Mouse (Mus musculus): ENCODE results near the gene Rft1.

Gene Rft1

DNA sequence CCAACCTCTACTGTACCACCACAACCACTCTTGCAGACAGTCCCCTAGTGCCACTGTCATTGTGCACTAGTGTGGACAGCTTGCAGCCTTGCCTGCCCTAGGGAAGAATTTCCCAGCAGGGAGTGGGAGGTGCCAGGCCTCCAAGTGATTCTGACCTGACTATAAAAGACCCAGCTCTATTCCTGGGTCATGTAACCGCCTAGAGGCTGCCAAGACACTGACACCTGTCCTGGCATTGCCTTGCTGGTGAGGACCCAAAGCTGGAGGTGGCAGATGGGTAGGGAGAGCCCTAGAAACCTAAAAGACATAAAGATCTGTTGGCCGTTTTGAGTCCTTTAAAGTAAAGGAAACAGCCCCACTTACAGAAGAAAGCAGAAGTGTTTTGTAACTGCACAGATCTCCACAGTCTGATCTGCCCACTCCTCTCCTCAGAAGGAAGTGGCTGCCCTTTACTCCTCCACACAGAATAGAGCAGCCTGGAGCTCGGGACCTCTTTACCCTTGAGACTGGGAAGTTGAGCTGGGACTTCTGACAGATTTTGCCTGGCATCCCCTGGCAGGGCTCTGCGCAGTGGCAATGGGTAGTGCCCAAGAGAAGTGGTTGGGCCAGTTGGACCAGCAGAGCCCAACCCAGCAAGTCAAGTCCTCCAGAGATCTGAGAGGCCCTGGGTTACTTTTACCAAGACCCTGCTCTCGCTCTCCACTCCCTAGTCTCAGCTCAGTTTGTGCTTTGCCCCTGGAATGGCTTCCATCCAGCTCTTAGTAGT is 23.2 kb upstream of the Rft1 start:
- no peak for DNase-seq (ENCODE audit: low spot score in 2 of 2)

GRCm38 (mm10) chr14:30631834-30632233 is 22.3 kb upstream of the Rft1 start:
- no peak for DNase-seq (ENCODE audit: low spot score in 2 of 2)

- no peak for DNase-seq (ENCODE audit: low spot score in 2 of 2)
These were observed 20.5 kb upstream of the Rft1 start for GRCm38 (mm10) chr14:30633708-30634107.

- DNase-seq (ENCODE audit: low spot score in 2 of 2): no peak
These were observed 19.7 kb upstream of the Rft1 start for GRCm38 (mm10) chr14:30634418-30634817.

GRCm38 (mm10) chr14:30635219-30635910 is 18.8 kb upstream of the Rft1 start:
- no peak for DNase-seq (ENCODE audit: low spot score in 2 of 2)

GRCm38 (mm10) chr14:30636499-30636898 is 17.7 kb upstream of the Rft1 start:
- no peak for DNase-seq (ENCODE audit: low spot score in 2 of 2)

GRCm38 (mm10) chr14:30637087-30637486 is 17.1 kb upstream of the Rft1 start:
- no peak for DNase-seq (ENCODE audit: low spot score in 2 of 2)

- no peak for DNase-seq (ENCODE audit: low spot score in 2 of 2)
These were observed 16.2 kb upstream of the Rft1 start for GRCm38 (mm10) chr14:30638009-30638408.

DNA sequence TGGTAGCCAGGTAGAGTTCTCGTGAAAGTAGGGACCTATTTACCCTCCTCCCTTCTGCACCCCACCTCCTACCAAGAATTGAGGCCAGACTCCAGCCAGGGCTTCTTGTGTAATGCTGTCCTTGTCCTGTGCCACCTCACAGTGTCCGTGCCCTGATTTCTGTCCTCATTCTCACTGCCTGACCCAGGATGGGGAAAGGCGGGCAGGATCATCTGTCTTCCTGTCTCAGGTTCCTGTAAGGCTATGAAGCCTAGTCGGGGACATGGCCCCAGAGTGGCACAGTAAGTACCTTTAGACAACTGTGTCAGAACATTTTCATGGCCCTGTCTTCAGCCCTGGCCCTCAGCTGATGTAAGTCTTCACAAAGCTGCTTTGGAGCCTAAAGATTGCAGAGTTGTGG is 15.5 kb upstream of the Rft1 start:
- DNase-seq (ENCODE audit: low spot score in 2 of 2): no peak

GRCm38 (mm10) chr14:30641748-30642147 is 12.4 kb upstream of the Rft1 start:
- DNase-seq (ENCODE audit: low spot score in 2 of 2): no peak

GRCm38 (mm10) chr14:30644026-30644425 is 10.1 kb upstream of the Rft1 start:
- DNase-seq (ENCODE audit: low spot score in 2 of 2): no peak

GRCm38 (mm10) chr14:30645066-30645465 is 9.1 kb upstream of the Rft1 start:
- no peak for DNase-seq (ENCODE audit: low spot score in 2 of 2)

GRCm38 (mm10) chr14:30646486-30646885 is 7.7 kb upstream of the Rft1 start:
- DNase-seq (ENCODE audit: low spot score in 2 of 2): no peak

DNA sequence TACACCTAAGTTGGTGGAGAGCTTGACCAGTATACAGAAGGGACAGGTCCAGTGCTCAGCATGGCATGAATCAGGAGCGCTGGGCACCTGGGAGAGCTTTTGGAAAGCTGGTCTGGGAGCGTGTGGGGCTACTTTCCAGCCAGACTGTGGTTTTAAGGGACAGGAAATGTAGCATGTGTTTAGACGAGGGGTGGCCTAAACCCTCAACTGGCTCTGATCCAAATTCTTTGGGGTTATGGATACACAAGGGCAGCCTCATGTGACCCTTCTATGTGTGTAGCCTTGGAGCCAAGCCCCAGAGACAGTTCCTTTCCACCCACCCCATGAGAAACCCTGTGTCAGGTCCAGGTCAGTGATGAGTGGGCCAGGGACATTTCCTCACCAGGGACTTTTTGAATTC is 5.7 kb upstream of the Rft1 start:
- no peak for DNase-seq (ENCODE audit: low spot score in 2 of 2)

DNA sequence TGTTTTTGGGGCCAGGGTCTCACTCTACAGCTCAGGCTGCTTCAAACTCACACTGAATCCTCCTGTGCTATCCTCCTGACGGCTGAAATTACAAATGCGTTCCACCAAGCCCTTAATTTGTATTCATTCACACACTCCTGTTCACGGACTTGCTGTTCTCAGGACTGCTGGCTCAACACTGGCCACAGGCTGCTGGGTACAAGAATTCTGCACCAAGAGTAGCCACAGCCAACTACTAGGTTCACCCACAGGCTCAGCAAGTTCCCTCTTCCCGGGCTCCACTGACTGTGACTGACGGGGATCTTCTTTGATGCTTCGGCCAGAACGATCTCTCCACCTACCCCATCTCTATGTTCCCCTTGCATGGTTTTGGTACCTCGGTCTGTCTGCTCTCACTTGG is 4.4 kb upstream of the Rft1 start:
- no peak for DNase-seq (ENCODE audit: low spot score in 2 of 2)

DNA sequence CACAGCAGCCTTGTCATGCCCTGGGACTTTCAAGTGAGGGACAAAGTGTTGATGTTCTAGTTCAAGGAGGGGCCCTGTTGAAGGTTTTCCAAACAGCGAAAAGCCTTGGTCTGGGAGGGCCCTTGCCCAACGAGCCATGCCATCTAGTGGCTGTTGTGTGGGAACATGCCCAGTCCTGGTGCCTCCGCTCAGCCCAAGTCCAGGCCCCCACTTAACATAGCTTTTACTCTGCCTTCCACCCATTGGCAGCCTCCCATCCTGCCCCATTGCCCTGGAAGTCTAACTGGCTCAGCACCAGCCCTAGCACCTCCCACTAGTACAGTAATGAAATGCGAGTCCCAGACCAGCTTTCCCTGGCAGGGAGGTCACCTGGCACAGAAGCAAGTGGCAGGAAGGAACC is 3.2 kb upstream of the Rft1 start:
- peak in 1 of 2 experiments; percentile 30 for DNase-seq (ENCODE audit: low spot score in 2 of 2)

- DNase-seq (ENCODE audit: low spot score in 2 of 2): no peak
These were observed 600 bp downstream of the Rft1 start for GRCm38 (mm10) chr14:30654691-30655228.

DNA sequence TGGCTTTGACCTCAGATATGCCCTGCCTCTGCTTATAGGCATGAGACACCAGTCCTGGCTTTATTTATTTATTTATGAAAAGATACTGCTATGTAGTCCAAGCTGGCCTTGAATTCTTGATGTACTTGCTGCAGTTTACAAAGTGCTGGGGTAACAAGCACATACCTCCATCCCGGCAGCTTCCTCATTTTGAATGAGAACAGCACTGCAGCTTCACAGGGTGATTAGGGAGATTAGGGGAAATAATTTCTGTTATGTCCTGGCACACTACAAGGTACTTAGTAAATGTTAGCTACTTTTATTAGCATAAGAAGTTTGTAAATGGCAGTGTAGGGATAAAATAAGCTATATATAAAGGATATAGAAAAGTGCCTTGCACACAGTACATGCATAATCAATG is 1.4 kb downstream of the Rft1 start:
- no peak for DNase-seq (ENCODE audit: low spot score in 2 of 2)

GRCm38 (mm10) chr14:30666061-30666460 is 11.9 kb downstream of the Rft1 start:
- no peak for DNase-seq (ENCODE audit: low spot score in 2 of 2)

GRCm38 (mm10) chr14:30666604-30667003 is 12.4 kb downstream of the Rft1 start:
- DNase-seq (ENCODE audit: low spot score in 2 of 2): peak in 1 of 2 experiments; percentile 23

DNA sequence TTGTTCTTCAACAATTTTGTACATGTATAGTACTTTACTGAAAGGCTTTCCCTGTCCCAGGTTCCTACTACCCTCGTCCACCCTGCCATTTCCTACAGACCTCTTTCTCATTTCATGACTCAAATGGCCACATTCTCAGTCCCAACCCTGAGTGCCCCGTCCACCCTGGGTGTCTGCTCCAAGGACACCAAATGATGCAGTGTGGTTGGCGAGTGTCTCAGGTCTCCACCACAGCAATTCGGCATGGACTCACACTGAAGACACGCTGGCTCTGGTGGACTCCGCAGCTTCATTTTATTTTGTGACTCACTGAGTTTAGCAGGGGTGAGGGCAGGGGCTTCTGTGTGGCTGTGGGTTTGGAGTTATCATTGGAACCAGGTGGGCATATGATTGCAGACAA is 16.0 kb downstream of the Rft1 start:
- no peak for DNase-seq (ENCODE audit: low spot score in 2 of 2)

- peak in 1 of 2 experiments; percentile 24 for DNase-seq (ENCODE audit: low spot score in 2 of 2)
These were observed 17.2 kb downstream of the Rft1 start for GRCm38 (mm10) chr14:30671095-30671985.

Measured in left cerebral cortex, adult 9 months (tissue).